Comparison of ENCODE assay signal across 29 mouse cellular contexts in the genomic region with DNA sequence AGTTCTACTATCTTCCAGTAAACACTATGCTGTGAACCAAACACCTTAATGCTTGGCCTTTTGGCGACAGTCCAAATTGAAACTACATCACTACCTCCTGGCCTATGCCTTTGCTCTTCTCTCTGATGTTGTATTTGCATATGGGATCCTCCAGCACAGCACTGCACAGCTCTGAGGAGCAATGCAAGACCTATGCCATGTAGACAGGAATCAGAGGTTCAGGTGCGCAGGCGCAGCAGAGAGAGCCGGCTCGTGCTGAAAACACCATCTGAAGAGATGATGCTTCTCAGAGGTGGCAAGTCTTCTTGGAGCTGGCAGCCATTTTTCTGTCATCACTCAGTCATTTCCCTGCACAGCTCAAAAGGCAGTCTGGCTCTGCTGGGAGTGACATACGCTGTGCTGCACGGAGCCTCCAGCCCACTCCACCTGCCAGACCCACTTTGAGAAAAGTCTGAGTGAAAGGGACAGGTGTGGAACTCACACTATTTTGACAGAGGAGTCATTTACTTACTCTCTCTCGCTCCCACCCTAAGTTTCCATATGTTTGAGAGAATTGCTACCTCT.
A peak's percentile ranks its signal among the peaks of the same experiment; 100 is the strongest.
DNase-seq lines count a peak whose midpoint lies in the region; ATAC-seq lines count a peak whose summit lies in the region.
"Had no signal": no experiment of that assay in that cellular context is flagged by ENCODE, and none has a peak within 500 bp of the region (broad histone marks: within the 10 kb centered on the region; RNA-seq: fewer than 3 reads in every experiment).

No protein-coding gene starts in this region.

- H3K9me3 ChIP-seq in forebrain, embryonic 15.5 days = no peaks in the 10 kb centered on the region
- H3K9me3 ChIP-seq in forebrain, embryonic 11.5 days (ENCODE audit: control insufficient read depth, low read length) = no peaks in the 10 kb centered on the region
- no peaks in the 10 kb centered on the region for H3K9me3 ChIP-seq in kidney, embryonic 16.5 days (ENCODE audit: low read length)
- H3K9me3 ChIP-seq: heart, embryonic 15.5 days; hindbrain, embryonic 12.5 days; liver, embryonic 12.5 days; neural tube, embryonic 12.5 days had no signal

- H3K4me1 ChIP-seq in forebrain, embryonic 15.5 days = peaks cover 5% of the 10 kb centered on the region; the same call in 1 of the 2 replicates
- H3K4me1 ChIP-seq in forebrain, embryonic 11.5 days (replicated peaks; ENCODE audit: control insufficient read depth, insufficient read depth, low read length) = no peaks in the 10 kb centered on the region
- H3K4me1 ChIP-seq in kidney, embryonic 16.5 days (ENCODE audit: insufficient read depth, low read length) = no peaks in the 10 kb centered on the region
- H3K4me1 ChIP-seq: heart, embryonic 15.5 days; hindbrain, embryonic 12.5 days; neural tube, embryonic 12.5 days had no signal

- H3K9ac ChIP-seq in forebrain, embryonic 15.5 days (replicated peaks) = no peak overlapping the region
- no peak overlapping the region for H3K9ac ChIP-seq in forebrain, embryonic 11.5 days (ENCODE audit: low read length)
- H3K9ac ChIP-seq in kidney, embryonic 16.5 days (replicated peaks; ENCODE audit: low read length) = no peak overlapping the region
- H3K9ac ChIP-seq: heart, embryonic 15.5 days; hindbrain, embryonic 12.5 days; liver, embryonic 12.5 days; liver, postnatal 0 days; neural tube, embryonic 12.5 days had no signal

- DNase-seq in forebrain, embryonic 11.5 days (ENCODE audit: low spot score) = no peak
- peak; percentile 24 for DNase-seq in right cerebral cortex, adult 18-20 months
- no peak for DNase-seq in right cerebral cortex, postnatal 36 days (ENCODE audit: low spot score in 2 of 2)
- peak; percentile 11 to 29 for DNase-seq in frontal cortex, postnatal 36 days (ENCODE audit: low spot score in 2 of 2)
- no peak for DNase-seq in adrenal gland, postnatal 14 days
- DNase-seq: adrenal gland, adult 2 months; cerebellum, adult 18-20 months; cerebellum, postnatal 14 days; gastrocnemius, postnatal 14 days; heart, postnatal 36 days; kidney, adult 8-10 months; kidney, postnatal 10 days; layer of hippocampus, adult 9-11 months; liver, postnatal 0 days; lung, postnatal 36 days; thymus, adult 18-20 months; thymus, postnatal 36 days had no signal

- peak; percentile 97 for ATAC-seq in forebrain, embryonic 15.5 days (replicated peaks)
- no peak for ATAC-seq in forebrain, embryonic 11.5 days (replicated peaks; ENCODE audit: low FRiP score)
- ATAC-seq in kidney, embryonic 16.5 days (ENCODE audit: low FRiP score, low TSS enrichment) = no peak
- ATAC-seq: activated CD4-positive, CD25-positive, alpha-beta regulatory T cell, adult 4 months; hindbrain, postnatal 0 days; intestine, embryonic 16.5 days; liver, embryonic 12.5 days; liver, postnatal 0 days; midbrain, embryonic 16.5 days had no signal

- no peaks in the 10 kb centered on the region for H3K27me3 ChIP-seq in forebrain, embryonic 15.5 days
- H3K27me3 ChIP-seq in forebrain, embryonic 11.5 days (ENCODE audit: control insufficient read depth, insufficient read depth, low read length) = no peaks in the 10 kb centered on the region
- no peaks in the 10 kb centered on the region for H3K27me3 ChIP-seq in kidney, embryonic 16.5 days (ENCODE audit: insufficient read depth, low read length)
- H3K27me3 ChIP-seq: heart, embryonic 15.5 days; hindbrain, embryonic 12.5 days; liver, embryonic 12.5 days; neural tube, embryonic 12.5 days had no signal

- no peak overlapping the region for H3K4me3 ChIP-seq in forebrain, embryonic 15.5 days
- H3K4me3 ChIP-seq in forebrain, embryonic 11.5 days (ENCODE audit: low read depth, low read length) = no peak overlapping the region
- H3K4me3 ChIP-seq in kidney, embryonic 16.5 days (ENCODE audit: low read length) = no peak overlapping the region
- H3K4me3 ChIP-seq: heart, embryonic 15.5 days; hindbrain, embryonic 12.5 days; liver, embryonic 12.5 days; neural tube, embryonic 12.5 days had no signal

- H3K4me2 ChIP-seq in forebrain, embryonic 15.5 days (replicated peaks) = no peak overlapping the region
- H3K4me2 ChIP-seq in forebrain, embryonic 11.5 days (ENCODE audit: low read depth, low read length, severe bottlenecking) = no peak overlapping the region
- H3K4me2 ChIP-seq in kidney, embryonic 16.5 days (replicated peaks; ENCODE audit: low read depth, low read length) = no peak overlapping the region
- H3K4me2 ChIP-seq: heart, embryonic 15.5 days; hindbrain, embryonic 12.5 days; liver, embryonic 12.5 days; midbrain, embryonic 11.5 days; neural tube, embryonic 12.5 days had no signal

- H3K27ac ChIP-seq in forebrain, embryonic 15.5 days (replicated peaks) = peak overlapping the region; percentile 75
- no peak overlapping the region for H3K27ac ChIP-seq in forebrain, embryonic 11.5 days (ENCODE audit: low read depth, low read length)
- no peak overlapping the region for H3K27ac ChIP-seq in kidney, embryonic 16.5 days (ENCODE audit: low read length)
- H3K27ac ChIP-seq: heart, embryonic 15.5 days; hindbrain, embryonic 12.5 days; hindbrain, postnatal 0 days; liver, embryonic 12.5 days; neural tube, embryonic 12.5 days; stomach, postnatal 0 days had no signal

- WGBS in forebrain, embryonic 15.5 days = 72% methylated on average over 8 of the region's 8 CpGs
- 93% methylated on average over 8 of the region's 8 CpGs for WGBS in forebrain, embryonic 11.5 days
- WGBS in kidney, embryonic 16.5 days = 89% methylated on average over 8 of the region's 8 CpGs

- H3K36me3 ChIP-seq in forebrain, embryonic 15.5 days = no peaks in the 10 kb centered on the region
- no peaks in the 10 kb centered on the region for H3K36me3 ChIP-seq in forebrain, embryonic 11.5 days (ENCODE audit: control insufficient read depth, insufficient read depth, low read length)
- H3K36me3 ChIP-seq in kidney, embryonic 16.5 days (ENCODE audit: insufficient read depth, low read length) = no peaks in the 10 kb centered on the region
- H3K36me3 ChIP-seq: heart, embryonic 15.5 days; hindbrain, embryonic 12.5 days; liver, embryonic 12.5 days; neural tube, embryonic 12.5 days had no signal

Comparison
In these comparisons a context has a peak if more than half of its experiments do, and no peak if none do; other contexts are left out.
1. DNase-seq: peak in right cerebral cortex, adult 18-20 months (single experiment) and frontal cortex, postnatal 36 days (2 of 2); none in forebrain, embryonic 11.5 days (single experiment), right cerebral cortex, postnatal 36 days (0 of 2) and adrenal gland, postnatal 14 days (single experiment).